Mouse (Mus musculus): ENCODE data around the gene Ccdc117. TPM values are rescaled to one million over a fixed set of nuclear protein-coding genes. Genes with fewer than 3 reads are reported as not detected.

Gene Ccdc117
- polyA plus RNA-seq, 1 experiment from 2014 or later: 22.4 TPM

- ATAC-seq (ENCODE audit: insufficient read depth) (no peak), DNase-seq (peak; percentile 37)
- Histone ChIP-seq H3K9ac (no peak overlapping the region), H3K27me3 (ENCODE audit: insufficient read depth, low read length) (no peaks in the 10 kb centered on the region), H3K4me3 (ENCODE audit: low read depth, low read length) (no peak overlapping the region), H3K4me1 (ENCODE audit: insufficient read depth) (no peaks in the 10 kb centered on the region; the same call in 1 of the 2 replicates), H3K9me3 (ENCODE audit: low read depth, low read length) (no peaks in the 10 kb centered on the region), H3K36me3 (ENCODE audit: insufficient read depth) (no peaks in the 10 kb centered on the region), H3K27ac (ENCODE audit: low read depth) (peak overlapping the region; percentile 19; the same call in 1 of the 2 replicates), H3K4me2 (no peak overlapping the region)
- no peak for TF ChIP-seq CTCF (IDR thresholded peaks at IDR 0.05; ENCODE audit: low read depth)
- WGBS: 61% methylated on average over 13 of the region's 13 CpGs
Observed at GRCm38 (mm10) chr11:5498931-5499661, 42.9 kb downstream of the Ccdc117 start.

- WGBS: 55% methylated on average over 9 of the region's 9 CpGs
Observed at GRCm38 (mm10) chr11:5498422-5498821, 43.6 kb downstream of the Ccdc117 start.

GRCm38 (mm10) chr11:5496559-5497248, 45.3 kb downstream of the Ccdc117 start:
- no peak for ATAC-seq (ENCODE audit: insufficient read depth)
- no peak for DNase-seq
- TF ChIP-seq CTCF (IDR thresholded peaks at IDR 0.05; ENCODE audit: low read depth): peak; percentile 25; the same call in 1 of the 2 replicates
- Histone ChIP-seq H3K4me1 (ENCODE audit: insufficient read depth) (no peaks in the 10 kb centered on the region; the same call in 1 of the 2 replicates), H3K4me2 (no peak overlapping the region), H3K27me3 (ENCODE audit: insufficient read depth, low read length) (no peaks in the 10 kb centered on the region), H3K27ac (ENCODE audit: low read depth) (no peak overlapping the region), H3K9me3 (ENCODE audit: low read depth, low read length) (no peaks in the 10 kb centered on the region), H3K4me3 (ENCODE audit: low read depth, low read length) (no peak overlapping the region), H3K36me3 (ENCODE audit: insufficient read depth) (no peaks in the 10 kb centered on the region), H3K9ac (no peak overlapping the region)
- 91% methylated on average over 13 of the region's 13 CpGs for WGBS

More at GRCm38 (mm10) chr11:5498422-5498821, 43.6 kb downstream of the Ccdc117 start:
- Histone ChIP-seq H3K9me3 (ENCODE audit: low read depth, low read length) (no peaks in the 10 kb centered on the region), H3K4me3 (ENCODE audit: low read depth, low read length) (no peak overlapping the region), H3K27me3 (ENCODE audit: insufficient read depth, low read length) (no peaks in the 10 kb centered on the region), H3K36me3 (ENCODE audit: insufficient read depth) (no peaks in the 10 kb centered on the region), H3K27ac (ENCODE audit: low read depth) (peak overlapping the region; percentile 19; the same call in 1 of the 2 replicates), H3K4me2 (no peak overlapping the region), H3K4me1 (ENCODE audit: insufficient read depth) (no peaks in the 10 kb centered on the region; the same call in 1 of the 2 replicates), H3K9ac (no peak overlapping the region)
- ATAC-seq (ENCODE audit: insufficient read depth) (peak; percentile 58; the same call in 1 of the 2 replicates), DNase-seq (peak; percentile 39)
- TF ChIP-seq CTCF (IDR thresholded peaks at IDR 0.05; ENCODE audit: low read depth): no peak

GRCm38 (mm10) chr11:5495906-5496305, 46.1 kb downstream of the Ccdc117 start:
- Histone ChIP-seq H3K4me3 (ENCODE audit: low read depth, low read length) (no peak overlapping the region), H3K27ac (ENCODE audit: low read depth) (no peak overlapping the region), H3K36me3 (ENCODE audit: insufficient read depth) (no peaks in the 10 kb centered on the region), H3K4me2 (no peak overlapping the region), H3K27me3 (ENCODE audit: insufficient read depth, low read length) (no peaks in the 10 kb centered on the region), H3K4me1 (ENCODE audit: insufficient read depth) (no peaks in the 10 kb centered on the region; the same call in 1 of the 2 replicates), H3K9ac (no peak overlapping the region), H3K9me3 (ENCODE audit: low read depth, low read length) (no peaks in the 10 kb centered on the region)
- WGBS: 81% methylated on average over 5 of the region's 5 CpGs
- no peak for ATAC-seq (ENCODE audit: insufficient read depth)
- TF ChIP-seq CTCF (IDR thresholded peaks at IDR 0.05; ENCODE audit: low read depth): no peak
- no peak for DNase-seq

GRCm38 (mm10) chr11:5495286-5495832, 46.6 kb downstream of the Ccdc117 start:
- H3K9me3 ChIP-seq (ENCODE audit: low read depth, low read length): no peaks in the 10 kb centered on the region
- WGBS: 69% methylated on average over 12 of the region's 12 CpGs
- no peaks in the 10 kb centered on the region for H3K36me3 ChIP-seq (ENCODE audit: insufficient read depth)
- TF ChIP-seq CTCF (IDR thresholded peaks at IDR 0.05; ENCODE audit: low read depth): no peak
- no peak overlapping the region for H3K27ac ChIP-seq (ENCODE audit: low read depth)
- DNase-seq: no peak
- H3K27me3 ChIP-seq (ENCODE audit: insufficient read depth, low read length): no peaks in the 10 kb centered on the region
- H3K4me1 ChIP-seq (ENCODE audit: insufficient read depth): no peaks in the 10 kb centered on the region; the same call in 1 of the 2 replicates
- no peak overlapping the region for H3K4me3 ChIP-seq (ENCODE audit: low read depth, low read length)
- H3K4me2 ChIP-seq: no peak overlapping the region
- no peak for ATAC-seq (ENCODE audit: insufficient read depth)
- no peak overlapping the region for H3K9ac ChIP-seq

- DNase-seq: no peak
- WGBS: 29% methylated on average over 2 of the region's 2 CpGs
- no peak for ATAC-seq (ENCODE audit: insufficient read depth)
- H3K9ac ChIP-seq: no peak overlapping the region
- no peak overlapping the region for H3K4me3 ChIP-seq (ENCODE audit: low read depth, low read length)
- no peak overlapping the region for H3K4me2 ChIP-seq
- H3K36me3 ChIP-seq (ENCODE audit: insufficient read depth): no peaks in the 10 kb centered on the region
- no peak for TF ChIP-seq CTCF (IDR thresholded peaks at IDR 0.05; ENCODE audit: low read depth)
- H3K4me1 ChIP-seq (ENCODE audit: insufficient read depth): no peaks in the 10 kb centered on the region; the same call in 1 of the 2 replicates
- no peaks in the 10 kb centered on the region for H3K9me3 ChIP-seq (ENCODE audit: low read depth, low read length)
- no peaks in the 10 kb centered on the region for H3K27me3 ChIP-seq (ENCODE audit: insufficient read depth, low read length)
- no peak overlapping the region for H3K27ac ChIP-seq (ENCODE audit: low read depth)
Observed at GRCm38 (mm10) chr11:5493869-5494268, 48.1 kb downstream of the Ccdc117 start.

- Histone ChIP-seq H3K4me3 (ENCODE audit: low read depth, low read length) (no peak overlapping the region), H3K27me3 (ENCODE audit: insufficient read depth, low read length) (no peaks in the 10 kb centered on the region), H3K36me3 (ENCODE audit: insufficient read depth) (no peaks in the 10 kb centered on the region), H3K4me2 (no peak overlapping the region), H3K27ac (ENCODE audit: low read depth) (no peak overlapping the region), H3K4me1 (ENCODE audit: insufficient read depth) (no peaks in the 10 kb centered on the region), H3K9ac (no peak overlapping the region), H3K9me3 (ENCODE audit: low read depth, low read length) (no peaks in the 10 kb centered on the region)
- 17% methylated on average over 7 of the region's 7 CpGs for WGBS
- no peak for DNase-seq
- TF ChIP-seq CTCF (IDR thresholded peaks at IDR 0.05; ENCODE audit: low read depth): no peak
- no peak for ATAC-seq (ENCODE audit: insufficient read depth)
Observed at GRCm38 (mm10) chr11:5491912-5492311, 50.1 kb downstream of the Ccdc117 start.

All from lung, embryonic 14.5 days (tissue).